Mouse (Mus musculus) liver, embryonic 14.5 days (tissue): Measurements from ENCODE around the gene Ubxn7.

Source experiments
- CTCF ChIP-seq: IDR thresholded peaks from 2 replicates; pipeline ENCODE4 v1.5.1; 2016; ENCODE audit warnings: antibody characterized with exemption, low read depth, control low read depth
- EP300 ChIP-seq: IDR thresholded peaks from 2 replicates; pipeline ENCODE4 v1.6.1; 2016; ENCODE audit warnings: antibody characterized with exemption, low read depth

DNA sequence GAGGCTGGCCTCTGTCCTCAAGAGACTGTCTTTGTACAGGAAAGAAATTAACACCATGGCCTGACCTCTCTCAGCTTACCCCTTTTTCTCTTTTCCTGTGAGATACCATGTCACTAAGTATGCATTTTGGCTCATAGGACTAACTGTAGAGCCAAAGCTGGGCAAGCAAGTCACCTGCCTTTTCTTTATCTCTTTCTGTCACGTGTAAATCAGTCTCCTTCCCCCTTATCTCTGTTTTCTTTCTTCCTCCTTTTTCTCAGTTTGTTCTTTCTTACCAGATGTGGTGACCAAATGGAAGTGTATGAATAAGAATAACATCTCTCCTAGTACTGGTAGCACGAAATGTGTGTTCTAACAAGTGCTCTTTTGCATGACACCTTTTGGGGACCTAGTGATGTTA lies 52.8 kb downstream of the Ubxn7 start:
- TF ChIP-seq CTCF = no peak
- TF ChIP-seq EP300 = no peak
